Mouse (Mus musculus): ENCODE data around the gene Tor4a.

- TF ChIP-seq CTCF (IDR thresholded peaks at IDR 0.05) (no peak), EP300 (IDR thresholded peaks at IDR 0.05) (no peak)
Observed at GRCm38 (mm10) chr2:25149643-25150042, 47.0 kb downstream of the Tor4a start.
